In genomic region chr11:115266400-115266778, GRCm38 (mm10) we compare ENCODE assay signal across 9 mouse cellular contexts. TPM values are rescaled to one million over a fixed set of nuclear protein-coding genes. Genes with fewer than 3 reads are reported as not detected.
DNase-seq lines count a peak whose midpoint lies in the region; ATAC-seq and TF ChIP-seq lines count a peak whose summit lies in the region.
"Had no signal": no experiment of that assay in that cellular context is flagged by ENCODE, and none has a peak within 500 bp of the region (broad histone marks: within the 10 kb centered on the region; RNA-seq: fewer than 3 reads in every experiment).

No protein-coding gene starts in this region.

- H3K4me2 ChIP-seq in hindbrain, embryonic 16.5 days (ENCODE audit: low read length), result peak overlapping the region; percentile 55
- H3K4me2 ChIP-seq in neural tube, embryonic 11.5 days (ENCODE audit: low read depth), result peak overlapping the region; percentile 50

- H3K36me3 ChIP-seq in hindbrain, embryonic 16.5 days (ENCODE audit: control insufficient read depth, insufficient read depth, low read length), result peaks cover 9% of the 10 kb centered on the region
- H3K36me3 ChIP-seq in neural tube, embryonic 11.5 days (ENCODE audit: control insufficient read depth, insufficient read depth, low read length), result 0 out of 2 replicates have a peak, but pooled peaks cover 2% of the 10 kb centered on the region

- TF ChIP-seq CTCF in left cerebral cortex, adult 2 months (IDR thresholded peaks at IDR 0.05), result no peak

- no peaks in the 10 kb centered on the region for H3K9me3 ChIP-seq in hindbrain, embryonic 16.5 days (ENCODE audit: control insufficient read depth, low read length)
- H3K9me3 ChIP-seq in neural tube, embryonic 11.5 days (ENCODE audit: control insufficient read depth, low read length), result no peaks in the 10 kb centered on the region

- H3K27me3 ChIP-seq in hindbrain, embryonic 16.5 days (replicated peaks; ENCODE audit: control insufficient read depth, insufficient read depth, low read length), result peaks cover 59% of the 10 kb centered on the region
- peaks cover 63% of the 10 kb centered on the region for H3K27me3 ChIP-seq in neural tube, embryonic 11.5 days (ENCODE audit: control insufficient read depth, insufficient read depth, low read length)

- H3K9ac ChIP-seq in hindbrain, embryonic 16.5 days (ENCODE audit: low read depth, low read length), result no peak overlapping the region
- H3K9ac ChIP-seq in neural tube, embryonic 11.5 days (ENCODE audit: low read length), result no peak overlapping the region

- ATAC-seq in hindbrain, embryonic 16.5 days, result no peak
- ATAC-seq in neural tube, embryonic 11.5 days (ENCODE audit: insufficient read depth, low FRiP score, low TSS enrichment), result no peak

- under 1% methylated on average over 21 of the region's 22 CpGs for WGBS in hindbrain, embryonic 16.5 days
- under 1% methylated on average over 20 of the region's 22 CpGs for WGBS in neural tube, embryonic 11.5 days

- intact Hi-C loops in left cerebral cortex, adult 2 months (cut with DNase I), result no loop called here

- H3K27ac ChIP-seq in left cerebral cortex, adult 2 months, result peak overlapping the region; percentile 59; the same call in 1 of the 2 replicates
- H3K27ac ChIP-seq in hindbrain, embryonic 16.5 days (ENCODE audit: low read depth, low read length), result no peak overlapping the region
- H3K27ac ChIP-seq in neural tube, embryonic 11.5 days (ENCODE audit: low read depth, low read length), result no peak overlapping the region

- DNase-seq in left cerebral cortex, adult 2 months (ENCODE audit: extremely low spot score in 1 of 2, low spot score in 2 of 2), result no peak
- no peak for DNase-seq in left cerebral cortex, adult 8-10 months (ENCODE audit: low spot score in 2 of 2)
- peak; percentile 81 to 85 for DNase-seq in cerebellum, postnatal 25 days
- no peak for DNase-seq in neural tube, embryonic 11.5 days (ENCODE audit: low spot score)
- DNase-seq in embryo, embryonic 9.5 days (ENCODE audit: extremely low spot score), result no peak
- DNase-seq in thymus, postnatal 36 days, result no peak
- DNase-seq in MN1 (ENCODE audit: low spot score), result no peak
- DNase-seq: kidney, adult 11 months had no signal

- H3K4me1 ChIP-seq in hindbrain, embryonic 16.5 days (ENCODE audit: control insufficient read depth, insufficient read depth, low read depth, low read length), result peaks cover 18% of the 10 kb centered on the region
- peaks cover 9% of the 10 kb centered on the region; the same call in 1 of the 2 replicates for H3K4me1 ChIP-seq in neural tube, embryonic 11.5 days (ENCODE audit: control insufficient read depth, insufficient read depth, low read length)

- peak overlapping the region; percentile 37 for H3K4me3 ChIP-seq in left cerebral cortex, adult 2 months
- H3K4me3 ChIP-seq in hindbrain, embryonic 16.5 days (ENCODE audit: low read length), result peak overlapping the region; percentile 35
- H3K4me3 ChIP-seq in neural tube, embryonic 11.5 days (ENCODE audit: low read depth, low read length), result peak overlapping the region; percentile 33

RNA-seq across cellular contexts. Expression of gene Grin2c, which starts 0.7 kb away (rescaled TPM):
- total RNA-seq in left cerebral cortex, adult 2 months (2021), result 10 to 100 TPM; 37.4 to 40.0 TPM
- 10 to 100 TPM; 32.4 to 37.5 (median 36.3) TPM for total RNA-seq in left cerebral cortex, adult 8-10 months (2022)
- 0.60 and 0.72 TPM in 2 replicates for polyA plus RNA-seq in hindbrain, embryonic 16.5 days (2015; fragmentation: Nextera tagmentation; extraction: Ambion mirVana)
- polyA plus RNA-seq in neural tube, embryonic 11.5 days (2014; fragmentation: Nextera tagmentation; extraction: Ambion mirVana), result 0.57 and 0.85 TPM in 2 replicates

RNA-seq across cellular contexts. Expression of gene Fdxr, which starts 10.5 kb away (rescaled TPM):
- 10 to 100 TPM; 15.9 to 17.9 TPM for total RNA-seq in left cerebral cortex, adult 2 months (2021)
- 10 to 100 TPM; 15.1 to 20.1 (median 17.5) TPM for total RNA-seq in left cerebral cortex, adult 8-10 months (2022)
- polyA plus RNA-seq in hindbrain, embryonic 16.5 days (2015; fragmentation: Nextera tagmentation; extraction: Ambion mirVana), result 21.2 and 22.5 TPM in 2 replicates
- polyA plus RNA-seq in neural tube, embryonic 11.5 days (2014; fragmentation: Nextera tagmentation; extraction: Ambion mirVana), result 14.0 and 15.1 TPM in 2 replicates

RNA-seq across cellular contexts. Expression of gene Fads6, which starts 31.1 kb away (rescaled TPM):
- total RNA-seq in left cerebral cortex, adult 2 months (2021), result 10 to 100 TPM; 11.4 to 13.5 TPM
- 10 to 100 TPM; 18.4 to 21.9 (median 20.2) TPM for total RNA-seq in left cerebral cortex, adult 8-10 months (2022)
- polyA plus RNA-seq in hindbrain, embryonic 16.5 days (2015; fragmentation: Nextera tagmentation; extraction: Ambion mirVana), result 1.4 and 2.0 TPM in 2 replicates
- 0.18 and 0.24 TPM in 2 replicates for polyA plus RNA-seq in neural tube, embryonic 11.5 days (2014; fragmentation: Nextera tagmentation; extraction: Ambion mirVana)

RNA-seq across cellular contexts. Expression of gene Otop2, which starts 40.6 kb away (rescaled TPM):
- 1 to 10 TPM; 1.4 to 2.7 TPM for total RNA-seq in left cerebral cortex, adult 2 months (2021)
- total RNA-seq in left cerebral cortex, adult 8-10 months (2022), result 1 to 10 TPM in 3 of 4 experiments, under 1 TPM in 1; 0.91 to 3.2 (median 1.5) TPM
- polyA plus RNA-seq in hindbrain, embryonic 16.5 days (2015; fragmentation: Nextera tagmentation; extraction: Ambion mirVana), result 0.06 and 0.18 TPM in 2 replicates
- polyA plus RNA-seq in neural tube, embryonic 11.5 days (2014; fragmentation: Nextera tagmentation; extraction: Ambion mirVana), result not detected in 2 replicates

RNA-seq across cellular contexts. Expression of gene Ush1g, which starts 55.5 kb away (rescaled TPM):
- under 1 TPM; 0.36 to 0.44 TPM for total RNA-seq in left cerebral cortex, adult 2 months (2021)
- under 1 TPM; 0.46 to 0.78 (median 0.59) TPM for total RNA-seq in left cerebral cortex, adult 8-10 months (2022)
- 0.16 and 0.25 TPM in 2 replicates for polyA plus RNA-seq in hindbrain, embryonic 16.5 days (2015; fragmentation: Nextera tagmentation; extraction: Ambion mirVana)
- 0.12 TPM in 1 of 2 replicates, not detected in the other for polyA plus RNA-seq in neural tube, embryonic 11.5 days (2014; fragmentation: Nextera tagmentation; extraction: Ambion mirVana)

Comparison
In these comparisons a context has a peak if more than half of its experiments do, and no peak if none do; other contexts are left out.
1. DNase-seq: peak in cerebellum, postnatal 25 days (2 of 2); none in left cerebral cortex, adult 2 months (0 of 2), left cerebral cortex, adult 8-10 months (0 of 2), neural tube, embryonic 11.5 days (single experiment), embryo, embryonic 9.5 days (single experiment), thymus, postnatal 36 days (0 of 2) and MN1 (single experiment).
2. Peak in every context shown above with its lines, with median percentiles within 50 percentile points of each other: H3K4me3 ChIP-seq.